Mouse (Mus musculus) kidney, adult 2 months (tissue): ENCODE measurements at regions not wholly inside any gene's neighbourhood (a gene's known extent, or its start where the extent isn't known, plus 50 kb on each side); places are given as distances from the start of the nearest gene placed in this dataset.

Source experiments
- CTCF ChIP-seq: fragments of 200-500 bp; conservative IDR thresholded peaks from 2 replicates; pipeline ENCODE4 v1.5.1; 2011; ENCODE audit warnings: low read depth, mild to moderate bottlenecking, control low read depth, low read length, moderate library complexity, mixed read lengths; ENCODE audit not compliant: insufficient read depth, insufficient read length
- POLR2A ChIP-seq: fragments of 200-500 bp; IDR thresholded peaks from one replicate; pipeline ENCODE4 v1.6.1; 2011; ENCODE audit warnings: low read depth, low read length, control low read depth

- TF ChIP-seq POLR2A, result no peak
- no peak for TF ChIP-seq CTCF
These were observed 148.2 kb upstream of the Lcorl start for GRCm38 (mm10) chr5:46005631-46006030.
